Mouse (Mus musculus) megakaryocyte, embryonic 14.5 days (primary cell): ENCODE measurements at regions not wholly inside any gene's neighbourhood (a gene's known extent, or its start where the extent isn't known, plus 50 kb on each side); places are given as distances from the start of the nearest gene placed in this dataset.

ENCODE experiments used
- H3K27me3 ChIP-seq: replicated peaks from 2 replicates; pipeline ENCODE3; 2012; ENCODE audit warnings: inconsistent platforms
- H3K36me3 ChIP-seq: replicated peaks from 2 replicates; pipeline ENCODE3; 2012; ENCODE audit warnings: low read length, inconsistent platforms, mixed read lengths
- H3K4me1 ChIP-seq: 2 replicates; pipeline ENCODE4 v1.6.1; 2012; ENCODE audit warnings: inconsistent platforms
- H3K4me3 ChIP-seq: replicated peaks from 2 replicates; pipeline ENCODE3; 2012; ENCODE audit warnings: moderate library complexity, mild to moderate bottlenecking, inconsistent platforms
- H3K9me3 ChIP-seq: 2 replicates; pipeline ENCODE4 v1.6.1; 2012; ENCODE audit warnings: inconsistent platforms
- FLI1 ChIP-seq: IDR thresholded peaks from 2 replicates; pipeline ENCODE4 v1.6.1; 2012; ENCODE audit warnings: low read length, inconsistent platforms, mixed read lengths
- GATA1 ChIP-seq: IDR thresholded peaks from 3 replicates; pipeline ENCODE4 v1.6.1; 2012; ENCODE audit warnings: mixed read lengths, low read length, inconsistent platforms, borderline replicate concordance

DNA sequence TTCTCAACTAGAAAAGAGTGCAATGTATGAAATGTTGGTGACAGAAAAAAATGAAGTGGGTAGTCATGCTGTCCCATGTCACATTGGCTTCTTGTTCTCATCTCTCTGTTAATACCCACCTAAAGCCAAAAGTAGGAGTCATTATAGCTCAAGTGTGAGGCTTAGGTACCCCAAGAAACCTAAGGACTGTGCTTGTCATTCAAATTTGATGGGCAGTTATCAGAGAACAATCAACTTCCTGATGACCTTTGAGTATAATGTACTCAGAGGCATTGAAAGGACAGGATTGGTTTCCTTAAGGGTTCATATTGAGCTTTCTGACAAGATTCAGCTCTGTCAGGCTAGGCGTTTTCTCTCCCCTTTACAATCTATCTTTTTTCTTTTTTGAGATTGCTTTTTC, 231.8 kb upstream of the Atp2b1 start:
- no peaks in the 10 kb centered on the region for H3K27me3 ChIP-seq
- no peaks in the 10 kb centered on the region for H3K36me3 ChIP-seq
- H3K4me3 ChIP-seq = no peak overlapping the region
- peaks cover 4% of the 10 kb centered on the region; the same call in 1 of the 2 replicates for H3K4me1 ChIP-seq
- no peaks in the 10 kb centered on the region for H3K9me3 ChIP-seq
- no peak for TF ChIP-seq FLI1
- no peak for TF ChIP-seq GATA1

- Histone ChIP-seq H3K27me3 (no peaks in the 10 kb centered on the region), H3K36me3 (no peaks in the 10 kb centered on the region), H3K4me1 (peaks cover 4% of the 10 kb centered on the region; the same call in 1 of the 2 replicates), H3K9me3 (no peaks in the 10 kb centered on the region), H3K4me3 (peak overlapping the region; percentile 84)
- TF ChIP-seq GATA1 (no peak), FLI1 (no peak)
Observed at GRCm38 (mm10) chr10:98684195-98684594, 230.0 kb upstream of the Atp2b1 start.

- Histone ChIP-seq H3K9me3 (no peaks in the 10 kb centered on the region), H3K4me3 (no peak overlapping the region), H3K4me1 (peaks cover 4% of the 10 kb centered on the region; the same call in 1 of the 2 replicates), H3K36me3 (no peaks in the 10 kb centered on the region), H3K27me3 (no peaks in the 10 kb centered on the region)
- TF ChIP-seq FLI1 (no peak), GATA1 (no peak)
Observed at GRCm38 (mm10) chr10:98684707-98685106, 229.5 kb upstream of the Atp2b1 start.

DNA sequence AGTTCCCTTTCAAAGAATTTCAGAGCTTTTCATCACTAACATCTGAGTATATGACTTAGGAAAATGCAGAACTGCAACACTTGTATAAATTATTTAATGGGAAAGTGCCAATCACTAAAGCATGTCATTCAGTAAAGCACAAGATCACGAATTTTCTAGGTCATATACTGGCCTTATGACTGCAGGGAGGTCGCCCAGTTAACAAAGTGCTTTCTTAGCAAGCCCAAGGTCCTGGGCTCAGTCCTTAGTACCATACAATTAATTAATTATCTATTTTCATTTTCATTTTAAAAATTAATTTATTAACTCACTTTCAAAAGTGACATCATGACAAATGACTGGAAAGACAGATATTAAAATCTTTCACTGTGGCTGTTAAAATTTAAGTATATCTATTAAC, 228.5 kb upstream of the Atp2b1 start:
- TF ChIP-seq GATA1 = no peak
- TF ChIP-seq FLI1 = no peak
- H3K4me1 ChIP-seq = peaks cover 4% of the 10 kb centered on the region; the same call in 1 of the 2 replicates
- no peak overlapping the region for H3K4me3 ChIP-seq
- no peaks in the 10 kb centered on the region for H3K9me3 ChIP-seq
- H3K36me3 ChIP-seq = no peaks in the 10 kb centered on the region
- H3K27me3 ChIP-seq = no peaks in the 10 kb centered on the region

- H3K9me3 ChIP-seq = no peaks in the 10 kb centered on the region
- TF ChIP-seq FLI1 = no peak
- no peak for TF ChIP-seq GATA1
- H3K27me3 ChIP-seq = no peaks in the 10 kb centered on the region
- no peaks in the 10 kb centered on the region for H3K36me3 ChIP-seq
- peaks cover 4% of the 10 kb centered on the region; the same call in 1 of the 2 replicates for H3K4me1 ChIP-seq
- no peak overlapping the region for H3K4me3 ChIP-seq
Observed at GRCm38 (mm10) chr10:98686370-98686769, 227.8 kb upstream of the Atp2b1 start.

GRCm38 (mm10) chr10:98691816-98692215, 222.4 kb upstream of the Atp2b1 start:
- no peaks in the 10 kb centered on the region for H3K4me1 ChIP-seq
- H3K9me3 ChIP-seq = no peaks in the 10 kb centered on the region
- H3K4me3 ChIP-seq = no peak overlapping the region
- no peak for TF ChIP-seq GATA1
- TF ChIP-seq FLI1 = no peak
- H3K27me3 ChIP-seq = no peaks in the 10 kb centered on the region
- H3K36me3 ChIP-seq = no peaks in the 10 kb centered on the region

- no peak for TF ChIP-seq GATA1
- no peak for TF ChIP-seq FLI1
- no peak overlapping the region for H3K4me3 ChIP-seq
- no peaks in the 10 kb centered on the region for H3K27me3 ChIP-seq
Observed at GRCm38 (mm10) chr10:98694690-98695370, 219.4 kb upstream of the Atp2b1 start.

GRCm38 (mm10) chr10:98695371-98695725, 218.9 kb upstream of the Atp2b1 start:
- H3K9me3 ChIP-seq = peaks cover 4% of the 10 kb centered on the region; the same call in 1 of the 2 replicates
- TF ChIP-seq FLI1 = no peak
- H3K36me3 ChIP-seq = no peaks in the 10 kb centered on the region
- no peaks in the 10 kb centered on the region for H3K27me3 ChIP-seq
- no peak overlapping the region for H3K4me3 ChIP-seq
- no peaks in the 10 kb centered on the region for H3K4me1 ChIP-seq

More at GRCm38 (mm10) chr10:98694690-98695370, 219.4 kb upstream of the Atp2b1 start:
- Histone ChIP-seq H3K4me1 (no peaks in the 10 kb centered on the region), H3K9me3 (peaks cover 4% of the 10 kb centered on the region; the same call in 1 of the 2 replicates), H3K36me3 (no peaks in the 10 kb centered on the region)

- Histone ChIP-seq H3K4me3 (no peak overlapping the region), H3K27me3 (no peaks in the 10 kb centered on the region)
Observed at GRCm38 (mm10) chr10:98697866-98698265, 216.3 kb upstream of the Atp2b1 start.

DNA sequence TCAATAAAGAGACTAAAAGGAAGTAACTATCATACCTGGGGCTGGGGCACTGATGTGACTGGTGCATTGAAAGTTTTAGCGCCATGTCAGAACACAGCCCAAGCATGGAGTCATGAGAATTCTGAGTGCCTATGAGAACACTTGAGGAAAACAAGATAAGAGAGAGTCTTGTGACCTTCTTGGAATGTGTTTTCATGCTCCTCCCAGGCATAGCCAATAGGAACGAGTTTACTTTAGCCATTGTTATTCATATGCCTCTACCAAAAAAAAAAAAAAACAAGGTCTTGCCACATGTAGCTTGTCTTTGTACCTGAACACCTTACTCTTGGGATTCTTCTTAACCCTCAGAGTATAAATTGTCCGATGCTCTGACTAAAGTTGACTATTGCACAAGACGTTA, 214.6 kb upstream of the Atp2b1 start:
- H3K36me3 ChIP-seq = no peaks in the 10 kb centered on the region
- H3K4me1 ChIP-seq = no peaks in the 10 kb centered on the region
- peaks cover 4% of the 10 kb centered on the region; the same call in 1 of the 2 replicates for H3K9me3 ChIP-seq
- H3K27me3 ChIP-seq = no peaks in the 10 kb centered on the region
- no peak overlapping the region for H3K4me3 ChIP-seq
- no peak for TF ChIP-seq FLI1
- TF ChIP-seq GATA1 = no peak

More at GRCm38 (mm10) chr10:98697866-98698265, 216.3 kb upstream of the Atp2b1 start:
- Histone ChIP-seq H3K36me3 (no peaks in the 10 kb centered on the region), H3K4me1 (no peaks in the 10 kb centered on the region), H3K9me3 (peaks cover 4% of the 10 kb centered on the region; the same call in 1 of the 2 replicates)
- TF ChIP-seq FLI1 (no peak), GATA1 (no peak)
